Mouse (Mus musculus): ENCODE data around the gene Erlec1.

- TF ChIP-seq CTCF (IDR thresholded peaks at IDR 0.05; ENCODE audit: extremely low read depth, insufficient read depth, low read length) (no peak), POLR2A (IDR thresholded peaks at IDR 0.05; ENCODE audit: extremely low read depth, insufficient read depth, low read length) (no peak)
Measured at GRCm38 (mm10) chr11:30953469-30954154, 523 bp downstream of the Erlec1 start.

Data from cortical plate, adult 2 months (tissue).